Mouse (Mus musculus) regulatory T cell (primary cell): ENCODE measurements at regions not wholly inside any gene's neighbourhood (a gene's known extent, or its start where the extent isn't known, plus 50 kb on each side); places are given as distances from the start of the nearest gene placed in this dataset.

Source experiments
- in situ Hi-C: fragments of 300-600 bp; cut with MboI, MseI; formaldehyde crosslinking; loops from one replicate; pipeline ENCODE4 v1.15.1; 2025; ENCODE audit warnings: high pct_unique_total_duplicates

- in situ Hi-C loops = no loop called here
These were observed 183.4 kb downstream of the Ly86 start for GRCm38 (mm10) chr13:37528380-37528779.

DNA sequence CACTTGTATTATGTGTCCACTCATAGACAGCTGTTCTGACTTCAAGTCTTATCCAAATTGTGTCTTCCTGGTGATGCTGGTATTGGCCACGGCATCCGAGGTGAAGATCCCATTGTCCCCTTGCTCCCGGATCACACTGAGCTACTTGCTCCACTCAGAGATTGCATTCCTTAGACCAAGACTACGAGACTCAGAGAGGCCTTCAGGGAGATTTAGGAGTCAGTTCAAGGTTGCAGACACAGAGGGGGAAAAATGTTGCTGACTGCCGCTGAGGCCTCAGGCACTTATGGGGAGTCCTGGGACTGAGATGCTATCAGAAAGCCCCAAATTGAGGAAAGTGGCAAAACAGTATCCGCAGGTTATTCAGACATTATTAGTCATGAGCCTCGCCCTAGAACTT, 183.9 kb downstream of the Ly86 start:
- in situ Hi-C loops = no loop called here

GRCm38 (mm10) chr13:37531512-37532183, 186.6 kb downstream of the Ly86 start:
- in situ Hi-C loops = no loop called here

DNA sequence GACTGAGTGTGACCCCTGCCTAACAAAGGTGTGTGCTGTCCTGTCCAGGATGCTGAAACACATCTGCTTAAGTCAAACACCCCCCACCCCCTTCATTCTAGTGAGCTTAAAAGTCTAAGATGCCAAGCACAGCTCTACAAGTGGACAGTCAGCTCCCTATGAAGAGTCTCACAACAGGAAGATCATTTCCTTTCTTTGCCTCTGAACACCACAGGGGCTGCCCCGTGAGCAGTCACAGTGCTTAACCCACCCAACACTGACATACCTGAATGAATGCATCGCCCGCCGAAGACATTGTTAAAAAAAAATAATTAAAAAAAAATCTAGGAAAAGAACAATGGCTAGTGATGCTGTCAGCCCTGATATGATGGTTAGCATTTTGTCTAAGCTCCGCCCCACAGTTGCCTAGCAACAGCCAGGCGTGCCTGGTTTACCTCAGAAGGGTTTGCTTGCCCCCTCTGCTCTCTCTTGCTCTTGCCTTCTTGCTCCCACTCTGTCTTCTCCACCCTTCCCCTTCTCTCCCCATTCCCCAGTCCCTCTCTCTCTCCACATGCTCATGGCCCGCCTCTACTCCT, 187.7 kb downstream of the Ly86 start:
- in situ Hi-C loops = no loop called here

DNA sequence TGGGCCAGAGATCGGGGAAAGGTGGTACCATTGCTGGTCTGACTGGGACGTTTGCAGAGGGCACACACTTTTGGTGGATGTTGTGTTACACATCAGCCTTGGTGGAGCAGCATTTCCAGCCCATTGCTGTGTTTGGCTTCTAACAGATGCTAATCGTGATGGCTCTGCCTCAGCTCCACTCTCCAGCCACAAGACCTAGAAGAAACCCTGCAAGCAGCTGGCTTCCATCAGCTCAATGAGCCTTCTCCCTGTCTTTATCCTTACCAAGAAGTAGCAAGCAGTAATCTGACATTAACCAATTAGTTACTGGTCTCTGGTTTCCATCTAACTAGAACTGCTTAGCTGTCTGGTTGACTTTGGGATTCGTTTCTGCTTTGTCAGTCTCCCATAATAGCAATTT, 188.8 kb downstream of the Ly86 start:
- in situ Hi-C loops = no loop called here

GRCm38 (mm10) chr13:37537330-37537729, 192.3 kb downstream of the Ly86 start:
- in situ Hi-C loops = no loop called here

GRCm38 (mm10) chr13:37537793-37538192, 192.8 kb downstream of the Ly86 start:
- in situ Hi-C loops = no loop called here

DNA sequence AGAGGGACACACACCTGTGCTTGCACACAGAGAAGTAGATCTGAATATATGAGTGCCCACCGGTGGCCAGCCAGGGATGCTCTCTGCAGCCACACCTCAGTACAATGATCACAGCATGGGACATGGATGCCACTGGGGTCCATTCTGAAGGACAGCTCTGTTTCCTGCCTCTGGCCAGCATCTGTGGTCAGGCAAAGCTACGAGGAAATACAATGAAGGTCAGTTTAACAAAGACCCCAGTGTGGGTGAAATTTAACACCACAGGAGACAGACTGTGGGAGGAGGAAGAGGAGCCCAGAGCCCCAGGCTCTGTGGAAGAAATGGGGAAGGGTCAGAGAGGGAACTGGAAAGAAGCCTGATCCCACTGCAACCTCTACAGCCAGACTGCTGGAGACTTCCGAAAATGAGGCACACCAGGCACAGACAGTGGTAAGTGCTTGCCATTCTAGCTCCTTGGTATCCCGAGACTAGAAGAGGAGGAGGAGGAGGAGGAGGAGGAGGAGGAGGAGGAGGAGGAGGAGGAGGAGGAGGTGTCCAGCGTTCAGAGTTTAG, 196.0 kb downstream of the Ly86 start:
- in situ Hi-C loops = no loop called here

DNA sequence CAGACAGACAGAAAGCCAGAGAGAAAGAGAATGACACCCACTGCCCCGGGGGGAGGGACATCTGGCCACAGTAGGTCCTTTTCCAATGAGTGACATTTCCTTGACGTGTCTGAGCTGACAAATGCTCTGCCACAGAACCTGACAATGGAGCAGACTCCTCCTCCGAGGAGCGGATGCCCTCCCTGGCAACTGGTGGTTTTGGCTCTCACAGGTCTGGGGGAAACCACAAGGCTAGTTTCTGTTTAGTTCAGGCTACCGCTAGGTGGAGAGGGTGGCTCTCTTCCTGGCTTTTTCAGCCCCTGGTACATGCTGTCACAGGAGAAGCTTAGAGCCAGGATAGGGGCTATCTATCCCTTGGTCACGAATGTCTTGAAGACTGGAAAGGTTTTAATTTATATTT, 196.7 kb downstream of the Ly86 start:
- in situ Hi-C loops = no loop called here

GRCm38 (mm10) chr13:37542744-37543196, 197.8 kb downstream of the Ly86 start:
- in situ Hi-C loops = no loop called here

DNA sequence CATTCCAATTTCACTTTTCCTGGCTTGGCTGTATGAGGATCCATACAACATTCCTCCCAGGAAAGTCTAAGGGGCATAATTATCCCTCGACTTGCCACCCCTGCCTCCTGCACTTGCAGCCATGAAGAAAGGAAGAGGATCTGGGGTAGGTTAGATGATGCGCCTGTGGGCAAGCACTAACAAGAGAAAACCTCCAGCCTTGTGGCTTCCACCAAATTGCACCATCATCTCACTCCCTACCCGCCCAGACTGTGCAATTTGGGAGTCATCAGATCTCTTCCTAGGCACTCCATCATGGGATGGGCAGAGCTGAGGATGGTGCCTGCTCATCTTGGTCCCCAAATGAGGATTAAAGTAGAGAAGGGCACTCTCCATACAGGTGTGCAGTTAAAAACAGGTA, 198.8 kb downstream of the Ly86 start:
- in situ Hi-C loops = no loop called here

DNA sequence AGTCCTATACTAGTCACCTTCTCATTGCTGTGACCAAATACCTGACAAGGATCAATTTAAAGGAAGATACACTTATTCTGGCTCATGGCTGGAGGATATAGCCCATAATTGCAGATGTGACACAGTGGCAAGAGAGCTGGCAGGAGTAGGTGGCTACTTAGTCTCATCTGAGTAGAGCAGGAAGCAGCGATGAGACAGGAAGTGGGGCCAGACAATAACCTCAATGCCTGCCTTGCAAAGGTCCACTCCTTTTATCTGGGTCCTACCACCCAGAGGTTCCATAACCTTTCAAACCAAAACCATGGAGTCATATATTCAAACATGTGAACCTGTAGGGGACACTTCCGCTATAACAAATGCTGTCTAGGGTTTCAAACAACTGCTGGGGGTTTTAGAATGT, 199.7 kb downstream of the Ly86 start:
- in situ Hi-C loops = no loop called here

GRCm38 (mm10) chr13:37546556-37546955, 201.5 kb downstream of the Ly86 start:
- in situ Hi-C loops = no loop called here

DNA sequence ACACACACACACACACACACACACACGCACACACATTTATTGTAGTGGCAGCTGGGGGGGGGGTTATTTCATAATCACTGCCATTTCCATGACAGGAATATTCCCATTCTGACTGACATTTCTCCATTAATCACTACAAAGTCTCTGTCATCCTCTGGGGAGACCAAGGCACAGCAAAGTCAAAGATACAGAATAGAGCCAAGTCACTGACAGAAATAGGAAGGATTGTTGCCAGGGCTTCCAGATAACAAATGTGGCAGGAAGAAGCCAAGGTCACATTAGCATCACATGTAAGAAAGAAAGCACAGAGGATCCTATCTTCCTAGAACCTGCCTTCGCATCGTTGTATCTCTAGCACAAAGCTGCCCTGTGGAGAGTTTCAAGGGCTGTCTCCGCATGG, 205.6 kb downstream of the Ly86 start:
- in situ Hi-C loops = no loop called here

DNA sequence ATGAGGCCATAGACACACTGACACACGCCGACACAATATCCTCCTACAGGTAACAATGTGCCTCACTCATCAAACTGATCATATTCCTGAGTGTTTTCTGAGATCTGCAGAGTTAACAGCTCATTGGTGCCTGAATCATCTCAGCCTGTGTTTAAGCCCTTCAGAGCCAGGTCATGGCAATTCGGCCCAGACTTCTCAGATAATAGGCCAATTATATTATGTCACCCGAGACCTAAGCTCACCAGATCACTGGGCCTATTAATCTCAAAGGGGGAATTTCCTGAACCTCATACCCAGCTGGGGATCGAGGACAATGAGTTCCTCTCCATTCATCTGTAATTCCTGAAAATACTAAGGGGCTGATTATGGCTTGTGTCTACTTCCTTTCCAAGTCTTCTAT, 208.4 kb downstream of the Ly86 start:
- in situ Hi-C loops = no loop called here

DNA sequence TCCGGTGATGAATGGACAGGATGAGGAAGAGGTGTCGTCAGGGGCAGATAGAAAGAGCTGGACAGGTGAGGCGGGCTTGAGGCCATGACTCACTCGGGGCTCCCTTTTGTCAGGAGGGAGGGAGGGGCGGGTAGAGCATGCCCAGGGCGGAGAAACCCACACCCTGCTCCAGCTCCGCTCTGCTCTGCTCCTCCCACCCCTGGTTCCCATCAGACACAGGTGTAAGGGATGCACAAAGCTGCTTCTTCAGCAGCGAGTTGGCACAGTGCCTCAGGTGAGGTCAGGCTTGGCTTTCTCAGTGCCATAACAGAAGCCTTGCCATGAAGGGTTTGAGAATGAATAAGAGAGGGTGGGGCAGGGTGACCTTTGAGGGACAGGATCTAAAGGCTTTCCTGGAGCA, 212.2 kb downstream of the Ly86 start:
- in situ Hi-C loops = loop anchor here (5.0 kb wide), 1 partner anchor 60 kb away; no protein-coding TSS in a partner anchor

DNA sequence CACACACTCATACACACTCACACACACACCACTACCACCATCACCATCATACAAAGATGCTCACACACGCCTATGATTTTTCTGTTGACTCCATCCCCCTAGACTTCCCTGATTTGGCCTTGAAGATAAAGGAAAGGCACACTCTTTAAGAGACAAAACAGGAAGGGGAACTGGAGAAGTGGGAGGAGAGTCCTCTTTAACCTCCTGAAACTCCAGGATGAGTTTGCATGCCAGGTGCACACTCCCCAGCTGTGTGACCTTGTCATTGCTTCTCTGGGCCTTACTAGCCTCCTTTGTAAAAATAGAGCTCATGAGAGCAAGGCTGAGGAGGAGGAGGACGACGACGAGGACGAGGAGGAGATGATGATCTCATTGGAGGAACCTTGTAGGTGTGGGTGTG, 212.8 kb downstream of the Ly86 start:
- in situ Hi-C loops = loop anchor here (5.0 kb wide), 1 partner anchor 60 kb away; no protein-coding TSS in a partner anchor

- in situ Hi-C loops = loop anchor here (5.0 kb wide), 1 partner anchor 58 kb away; no protein-coding TSS in a partner anchor
These were observed 214.0 kb downstream of the Ly86 start for GRCm38 (mm10) chr13:37559056-37559455.

GRCm38 (mm10) chr13:37559706-37560313, 214.8 kb downstream of the Ly86 start:
- in situ Hi-C loops = loop anchor here (5.0 kb wide), 1 partner anchor 57 kb away; no protein-coding TSS in a partner anchor

- in situ Hi-C loops = no loop called here
These were observed 215.4 kb downstream of the Ly86 start for GRCm38 (mm10) chr13:37560387-37560786.

GRCm38 (mm10) chr13:37560800-37561199, 215.8 kb downstream of the Ly86 start:
- in situ Hi-C loops = no loop called here

GRCm38 (mm10) chr13:37561437-37561836, 216.4 kb downstream of the Ly86 start:
- in situ Hi-C loops = no loop called here

GRCm38 (mm10) chr13:37562141-37562540, 216.1 kb upstream of the Rreb1 start:
- in situ Hi-C loops = no loop called here
